Mouse (Mus musculus): ENCODE measurements around the gene Fzd1.

The Fzd1 gene

DNA sequence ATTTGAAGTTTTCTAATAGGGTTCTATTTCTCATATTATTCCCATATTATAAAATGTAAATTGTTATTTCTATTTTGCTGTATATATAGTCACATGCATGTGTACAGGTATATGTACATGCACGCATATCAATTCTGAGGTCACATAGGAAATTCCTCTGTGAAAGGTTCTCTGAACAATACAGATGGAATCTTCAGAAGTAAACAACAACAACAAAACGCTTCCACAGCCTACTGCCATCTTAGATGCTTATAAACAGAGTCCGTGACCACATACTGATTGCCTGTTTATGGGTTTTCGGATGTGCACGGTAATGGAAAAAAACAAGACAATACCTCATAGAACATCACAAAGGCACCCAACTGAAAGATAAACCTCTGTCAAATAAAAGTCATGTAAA lies 4.7 kb downstream of the Fzd1 start:
- no peak for DNase-seq (ENCODE audit: low spot score in 2 of 2)

DNA sequence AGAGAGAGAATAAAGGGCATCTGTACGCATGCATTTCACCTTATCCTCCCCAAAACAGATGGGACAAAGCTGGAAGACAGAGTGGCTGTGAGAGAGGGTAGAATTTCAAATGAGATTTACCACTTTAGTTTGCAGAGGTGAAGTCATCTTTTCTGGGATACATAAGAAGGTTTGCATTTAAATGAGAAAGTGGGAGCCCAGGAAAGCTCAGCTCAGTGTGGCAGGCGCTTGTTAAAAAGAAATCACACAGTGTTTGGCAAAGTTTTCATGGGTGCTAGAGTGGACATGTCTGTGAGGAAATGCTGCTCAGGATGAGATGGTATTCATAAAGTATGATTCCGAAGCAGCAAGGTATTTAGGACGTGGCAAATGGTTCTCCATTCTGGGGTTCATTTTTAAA lies 15.1 kb downstream of the Fzd1 start:
- no peak for DNase-seq (ENCODE audit: low spot score in 2 of 2)

DNA sequence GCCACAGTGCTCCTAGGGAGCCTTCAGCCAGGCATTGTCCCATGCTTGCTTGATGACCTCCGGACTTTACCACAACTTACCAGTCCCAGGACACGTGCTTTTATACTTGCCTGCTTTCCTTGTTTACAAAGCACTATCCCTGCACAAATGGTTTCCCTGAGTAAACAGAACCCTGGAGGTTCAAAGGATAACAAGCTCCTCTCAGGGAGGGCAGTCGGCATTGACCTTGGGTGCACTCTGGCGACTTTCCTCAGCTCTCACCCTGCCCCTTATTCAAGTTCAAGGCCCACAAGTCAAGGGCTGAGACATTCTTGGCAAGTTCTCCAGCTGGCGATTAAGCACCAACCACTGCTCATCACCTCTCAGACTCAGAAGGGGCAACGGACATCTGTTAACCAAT lies 20.8 kb downstream of the Fzd1 start:
- DNase-seq (ENCODE audit: low spot score in 2 of 2), result no peak

DNA sequence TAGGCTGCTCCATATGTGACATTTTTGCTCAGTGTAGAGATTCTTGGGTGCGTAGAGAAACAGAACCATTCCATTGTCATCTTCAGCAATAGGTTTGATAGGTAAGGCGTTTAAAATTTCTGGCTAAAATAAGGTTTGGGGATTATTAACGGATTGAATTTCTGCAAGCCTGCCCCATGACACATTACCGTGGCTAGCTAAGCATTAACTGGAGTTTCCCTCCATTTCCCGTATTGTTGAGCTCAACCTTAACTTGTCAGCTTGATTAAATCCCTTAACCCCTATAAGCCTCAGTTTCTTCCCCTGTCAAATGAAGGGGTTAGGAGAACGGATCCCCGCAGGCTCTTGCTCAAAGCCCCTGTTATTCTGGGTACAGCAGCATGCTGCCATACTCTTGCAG lies 22.4 kb downstream of the Fzd1 start:
- DNase-seq (ENCODE audit: low spot score in 2 of 2), result no peak

DNA sequence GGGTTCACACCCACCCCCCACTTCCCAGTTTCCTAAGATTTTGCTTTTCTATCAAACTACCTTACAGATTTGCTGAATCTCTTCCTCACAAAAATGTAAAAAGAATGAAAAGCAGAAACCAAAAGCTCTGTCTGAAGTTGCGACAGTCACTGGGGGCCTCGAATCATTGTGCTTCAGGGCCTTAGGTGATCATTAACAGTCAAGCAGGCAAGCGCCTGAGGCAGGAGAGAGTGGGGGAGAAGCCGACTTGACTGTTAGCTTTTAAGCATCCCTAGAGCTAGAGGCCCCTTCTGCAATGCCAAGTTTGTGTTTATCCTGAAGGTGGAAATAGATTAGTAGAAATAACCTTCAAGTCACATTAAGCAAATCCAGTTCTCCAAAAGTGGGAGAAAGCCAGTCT lies 24.6 kb downstream of the Fzd1 start:
- no peak for DNase-seq (ENCODE audit: low spot score in 2 of 2)

DNA sequence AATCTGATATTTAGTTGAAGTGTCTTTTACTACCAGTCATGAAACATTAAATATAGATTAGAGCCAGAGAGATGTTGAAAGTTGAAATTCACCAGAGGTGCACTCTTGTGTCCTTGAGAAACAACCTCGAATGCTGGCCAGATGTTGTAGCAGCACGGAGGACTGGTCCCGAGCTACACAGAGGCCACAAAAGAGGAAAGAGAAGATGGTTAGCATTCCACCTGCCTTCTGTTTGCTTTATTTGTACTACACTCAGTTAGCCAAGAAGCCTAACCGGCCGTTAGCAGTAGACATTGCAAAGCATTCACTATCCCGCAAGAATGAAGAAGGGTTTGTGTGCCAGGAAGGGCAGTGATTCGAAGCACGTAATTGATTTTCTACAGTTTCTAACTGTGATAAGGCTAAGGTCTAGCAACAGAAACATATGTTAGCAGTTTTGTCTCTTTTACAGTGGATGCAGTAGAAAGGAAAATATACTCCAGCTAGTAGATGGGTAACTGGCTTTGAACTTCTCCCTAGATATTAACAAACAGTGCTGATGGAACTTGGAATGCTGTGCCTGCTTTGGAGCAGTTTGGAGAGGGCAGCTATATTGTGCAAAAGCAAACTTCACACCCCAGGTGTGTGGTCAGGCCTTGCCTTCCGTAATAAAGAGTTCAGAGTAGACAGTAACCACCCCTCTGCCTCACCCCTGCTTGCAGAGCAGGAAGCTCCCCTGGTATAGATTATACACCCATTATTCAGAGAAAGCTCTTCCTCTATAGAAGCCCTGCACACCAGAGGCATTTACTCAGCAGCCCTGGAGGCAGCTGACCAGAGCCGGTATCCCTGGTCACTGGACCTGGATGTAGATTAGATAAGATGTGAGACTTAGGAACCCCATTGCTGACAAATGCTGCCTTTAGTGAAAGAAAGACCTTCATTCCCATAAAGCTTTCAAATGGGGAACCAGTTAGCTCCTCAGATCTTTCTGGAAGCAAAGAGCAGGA lies 25.3 kb downstream of the Fzd1 start:
- no peak for DNase-seq (ENCODE audit: low spot score in 2 of 2)

DNA sequence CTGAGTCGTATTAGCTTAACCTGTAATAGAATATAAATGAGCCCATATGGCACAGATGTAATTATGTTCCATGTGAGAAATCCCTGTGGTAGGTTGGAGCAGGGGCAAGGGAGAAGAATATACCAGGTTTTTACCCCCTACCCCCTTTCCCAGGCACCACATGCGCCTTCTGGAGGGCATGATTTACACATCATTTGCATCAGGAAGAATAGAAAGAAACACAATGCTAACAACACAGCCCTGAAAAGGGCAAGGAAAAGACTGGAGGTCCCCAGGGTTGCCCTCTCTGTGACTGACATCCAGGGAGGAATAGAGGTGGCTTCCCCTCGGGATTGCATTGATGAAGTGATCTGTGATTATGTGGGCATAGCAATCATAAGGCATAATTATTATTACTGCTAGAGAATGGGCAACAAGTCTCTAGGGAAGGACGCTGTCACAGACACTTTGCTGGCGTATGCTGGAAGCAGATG lies 26.1 kb downstream of the Fzd1 start:
- DNase-seq (ENCODE audit: low spot score in 2 of 2), result no peak

DNA sequence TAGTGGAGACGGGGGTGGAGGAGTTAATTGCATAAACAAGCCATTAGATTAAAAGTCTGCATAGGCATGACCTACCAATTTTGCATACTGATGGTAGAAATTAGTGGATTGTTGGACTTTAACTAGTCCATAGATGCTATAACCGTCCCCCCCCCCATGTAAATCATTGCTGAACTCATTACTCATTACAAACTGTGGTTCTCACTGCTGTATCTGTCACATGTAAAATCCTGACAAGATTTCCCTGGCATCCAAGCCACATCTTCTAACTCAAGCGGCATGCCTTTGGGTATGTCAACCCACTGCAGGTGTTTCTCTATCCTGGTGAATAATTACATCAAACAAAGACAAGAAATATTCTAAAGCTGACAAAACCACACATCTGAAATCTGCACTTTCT lies 26.8 kb downstream of the Fzd1 start:
- DNase-seq (ENCODE audit: low spot score in 2 of 2), result no peak

Data from urinary bladder, adult 18-20 months (tissue).